Mouse (Mus musculus) left cerebral cortex, adult 2 months (tissue): ENCODE measurements around the gene Pgrmc2. TPM values are rescaled to one million over a fixed set of nuclear protein-coding genes. Genes with fewer than 3 reads are reported as not detected.

Experiments
- DNase-seq, 2 experiments: peaks; one replicate each; pipeline ENCODE4 v3.0.0; 2021 to 2022; ENCODE audit warnings: low spot score in 2 of 2, mixed read lengths in 1 of 2; ENCODE audit errors: extremely low spot score in 1 of 2
- H3K27ac ChIP-seq: fragments of 200-600 bp; 2 replicates; pipeline ENCODE4 v1.8.1; 2022
- H3K4me3 ChIP-seq: fragments of 200-600 bp; 2 replicates; pipeline ENCODE4 v1.8.1; 2022
- CTCF ChIP-seq: fragments of 200-600 bp; IDR thresholded peaks from 2 replicates; pipeline ENCODE4 v1.8.1; 2022; ENCODE audit warnings: antibody characterized with exemption, mild to moderate bottlenecking, moderate library complexity
- intact Hi-C: fragments of 180-260 bp; cut with DNase I; formaldehyde crosslinking; loops from one replicate; pipeline ENCODE4 v1.15.1; 2025
- total RNA-seq, 2 experiments: library from RNA; stranded (reverse); gene quantifications; 2 replicates each; pipeline ENCODE4 v1.2.3; 2021

Pgrmc2 gene
- total RNA-seq, 2 experiments from 2014 or later, result 58.1 to 58.5 TPM

- H3K27ac ChIP-seq, result no peak overlapping the region
- TF ChIP-seq CTCF, result no peak
- intact Hi-C loops, result no loop called here
These were observed 20.1 kb downstream of the Pgrmc2 start for GRCm38 (mm10) chr3:41062758-41063157.

GRCm38 (mm10) chr3:41061831-41062565, 20.8 kb downstream of the Pgrmc2 start:
- TF ChIP-seq CTCF, result no peak
- no peak overlapping the region for H3K4me3 ChIP-seq
- intact Hi-C loops, result no loop called here
- DNase-seq, result no peak
- no peak overlapping the region for H3K27ac ChIP-seq

More at GRCm38 (mm10) chr3:41062758-41063157, 20.1 kb downstream of the Pgrmc2 start:
- H3K4me3 ChIP-seq, result no peak overlapping the region
- no peak for DNase-seq

GRCm38 (mm10) chr3:41059249-41059648, 23.6 kb downstream of the Pgrmc2 start:
- Histone ChIP-seq H3K27ac (no peak overlapping the region), H3K4me3 (no peak overlapping the region)
- DNase-seq, result no peak
- TF ChIP-seq CTCF, result no peak
- intact Hi-C loops, result no loop called here

- no peak for TF ChIP-seq CTCF
- no peak overlapping the region for H3K27ac ChIP-seq
- intact Hi-C loops, result no loop called here
- DNase-seq, result peak; percentile 31 to 58
- H3K4me3 ChIP-seq, result no peak overlapping the region
These were observed 24.5 kb downstream of the Pgrmc2 start for GRCm38 (mm10) chr3:41058395-41058794.

GRCm38 (mm10) chr3:41053334-41053733, 29.5 kb downstream of the Pgrmc2 start:
- no peak overlapping the region for H3K4me3 ChIP-seq
- intact Hi-C loops, result no loop called here
- no peak for DNase-seq
- no peak overlapping the region for H3K27ac ChIP-seq
- no peak for TF ChIP-seq CTCF

GRCm38 (mm10) chr3:41047838-41048237, 35.0 kb downstream of the Pgrmc2 start:
- no peak for TF ChIP-seq CTCF
- intact Hi-C loops, result no loop called here
- Histone ChIP-seq H3K4me3 (no peak overlapping the region), H3K27ac (no peak overlapping the region)
- DNase-seq, result no peak

GRCm38 (mm10) chr3:41043756-41044354, 39.0 kb downstream of the Pgrmc2 start:
- intact Hi-C loops, result loop anchor here (5.0 kb wide), 2 partner anchors 138 to 553 kb away; no protein-coding TSS in a partner anchor
- TF ChIP-seq CTCF, result no peak
- no peak for DNase-seq
- Histone ChIP-seq H3K4me3 (no peak overlapping the region), H3K27ac (no peak overlapping the region)

- no peak overlapping the region for H3K27ac ChIP-seq
- no peak for DNase-seq
- H3K4me3 ChIP-seq, result no peak overlapping the region
- intact Hi-C loops, result loop anchor here (5.0 kb wide), 2 partner anchors 140 to 555 kb away; no protein-coding TSS in a partner anchor
- peak; percentile 49 for TF ChIP-seq CTCF
These were observed 40.5 kb downstream of the Pgrmc2 start for GRCm38 (mm10) chr3:41042195-41042938.

GRCm38 (mm10) chr3:41041241-41041640, 41.6 kb downstream of the Pgrmc2 start:
- TF ChIP-seq CTCF, result no peak
- H3K4me3 ChIP-seq, result no peak overlapping the region

GRCm38 (mm10) chr3:41038297-41038916, 44.4 kb downstream of the Pgrmc2 start:
- no peak for TF ChIP-seq CTCF
- intact Hi-C loops, result no loop called here
- no peak overlapping the region for H3K4me3 ChIP-seq
- no peak for DNase-seq
- H3K27ac ChIP-seq, result no peak overlapping the region

More at GRCm38 (mm10) chr3:41041241-41041640, 41.6 kb downstream of the Pgrmc2 start:
- intact Hi-C loops, result loop anchor here (5.0 kb wide), 2 partner anchors 141 to 556 kb away; no protein-coding TSS in a partner anchor
- no peak for DNase-seq
- H3K27ac ChIP-seq, result no peak overlapping the region
